Mouse (Mus musculus) MEL (cell line): Measurements from ENCODE around the gene Rab5a.
A peak's percentile ranks its signal among the peaks of the same experiment; 100 is the strongest.

Source experiments
- CHD1 ChIP-seq: IDR thresholded peaks from 2 replicates; pipeline ENCODE4 v1.6.1; 2012; ENCODE audit warnings: low read depth, mild to moderate bottlenecking, inconsistent platforms, low read length, improper control_type of control experiment
- CHD2 ChIP-seq: IDR thresholded peaks from 2 replicates; pipeline ENCODE4 v1.6.1; 2011; ENCODE audit warnings: low read length, improper control_type of control experiment
- CTCF ChIP-seq, 3 experiments: IDR thresholded peaks in 2 of 3; conservative IDR thresholded peaks in 1 of 3; 2 replicates each; pipeline ENCODE4 v1.5.1; 2011 to 2012; ENCODE audit warnings: low read length in 3 of 3, low read depth in 2 of 3, mild to moderate bottlenecking in 2 of 3, improper control_type of control experiment in 1 of 3, inconsistent platforms in 1 of 3, mixed read lengths in 1 of 3, moderate library complexity in 1 of 3; ENCODE audit not compliant: control insufficient read depth in 1 of 3, insufficient read depth in 1 of 3, poor library complexity in 1 of 3, severe bottlenecking in 1 of 3
- MAZ ChIP-seq: IDR thresholded peaks from 2 replicates; pipeline ENCODE4 v1.6.1; 2012; ENCODE audit warnings: low read depth, mild to moderate bottlenecking, inconsistent platforms, low read length, improper control_type of control experiment
- MYB ChIP-seq: IDR thresholded peaks from 2 replicates; pipeline ENCODE4 v1.6.1; 2011; ENCODE audit warnings: mild to moderate bottlenecking, low read depth, low read length, improper control_type of control experiment
- MYC ChIP-seq: IDR thresholded peaks from 2 replicates; pipeline ENCODE4 v1.6.1; 2011; ENCODE audit warnings: low read depth, mild to moderate bottlenecking, low read length, improper control_type of control experiment, moderate library complexity
- NELFE ChIP-seq: IDR thresholded peaks from 2 replicates; pipeline ENCODE4 v1.6.1; 2011; ENCODE audit warnings: low read depth, low read length, improper control_type of control experiment
- NRF1 ChIP-seq: IDR thresholded peaks from 2 replicates; pipeline ENCODE4 v1.6.1; 2014; ENCODE audit warnings: low read depth, mild to moderate bottlenecking, inconsistent platforms, low read length, improper control_type of control experiment, moderate library complexity; ENCODE audit not compliant: poor library complexity, insufficient read depth, severe bottlenecking
- POLR2A ChIP-seq, 2 experiments: IDR thresholded peaks; 2 replicates each; pipeline ENCODE4 v1.6.1; 2011 to 2012; ENCODE audit warnings: low read length in 2 of 2, mild to moderate bottlenecking in 2 of 2, control low read depth in 1 of 2, improper control_type of control experiment in 1 of 2, low read depth in 1 of 2, moderate library complexity in 1 of 2; ENCODE audit not compliant: control insufficient read depth in 1 of 2, insufficient read depth in 1 of 2, poor library complexity in 1 of 2
- RAD21 ChIP-seq: IDR thresholded peaks from 2 replicates; pipeline ENCODE4 v1.6.1; 2011; ENCODE audit warnings: mild to moderate bottlenecking, low read depth, low read length, improper control_type of control experiment
- RCOR1 ChIP-seq: IDR thresholded peaks from 2 replicates; pipeline ENCODE4 v1.6.1; 2012; ENCODE audit warnings: low read depth, mild to moderate bottlenecking, inconsistent platforms, low read length, improper control_type of control experiment
- SIN3A ChIP-seq: IDR thresholded peaks from 2 replicates; pipeline ENCODE4 v1.6.1; 2012; ENCODE audit warnings: low read length, improper control_type of control experiment, inconsistent platforms
- ZMIZ1 ChIP-seq: IDR thresholded peaks from 2 replicates; pipeline ENCODE4 v1.6.1; 2012; ENCODE audit warnings: low read depth, mild to moderate bottlenecking, inconsistent platforms, low read length, improper control_type of control experiment, moderate library complexity
- ZNF384 ChIP-seq: IDR thresholded peaks from 2 replicates; pipeline ENCODE4 v1.6.1; 2012; ENCODE audit warnings: low read depth, mild to moderate bottlenecking, inconsistent platforms, low read length, improper control_type of control experiment

- TF ChIP-seq CTCF (IDR thresholded peaks at IDR 0.05 in 2 of 3, conservative IDR thresholded peaks at IDR 0.05 in 1 of 3; ENCODE audit: control insufficient read depth in 1 of 3, insufficient read depth in 1 of 3, low read depth in 2 of 3, low read length in 3 of 3, poor library complexity in 1 of 3, severe bottlenecking in 1 of 3) (peak; percentile 9 to 38 (median 31); a peak in 3 of 6 replicates), POLR2A (IDR thresholded peaks at IDR 0.05; ENCODE audit: control insufficient read depth in 1 of 2, insufficient read depth in 1 of 2, low read depth in 1 of 2, low read length in 2 of 2, poor library complexity in 1 of 2) (no peak), MYB (no peak), NELFE (no peak), MAZ (no peak), NRF1 (no peak), ZNF384 (peak; percentile 71), RAD21 (peak; percentile 31), SIN3A (no peak), ZMIZ1 (no peak), CHD2 (no peak), CHD1 (no peak), RCOR1 (no peak), MYC (no peak)
Observed at GRCm38 (mm10) chr17:53519364-53519763, 40.3 kb downstream of the Rab5a start.
